Mouse (Mus musculus) myocyte (in vitro differentiated cells): ENCODE results near the gene Scgb1b30. TPM values are rescaled to one million over a fixed set of nuclear protein-coding genes. Genes with fewer than 3 reads are reported as not detected.
"Not testable (repeated sequence)": the region's sequence is repeated elsewhere in the genome, so short reads cannot be mapped to it uniquely, and the experiment has no call there.

Experiments used
- H3K27me3 ChIP-seq: one replicate; pipeline ENCODE4 v1.6.1; 2011; ENCODE audit not compliant: control insufficient read depth, insufficient read depth, insufficient read length
- H3K36me3 ChIP-seq: one replicate; pipeline ENCODE4 v1.6.1; 2011; ENCODE audit not compliant: control insufficient read depth, insufficient read depth
- H3K4me2 ChIP-seq: one replicate; pipeline ENCODE4 v1.6.1; 2011; ENCODE audit warnings: low read depth, control low read depth
- H3K4me3 ChIP-seq: one replicate; pipeline ENCODE4 v1.5.1; 2011; ENCODE audit warnings: mild to moderate bottlenecking, control low read depth, moderate library complexity
- H3K79me2 ChIP-seq: one replicate; pipeline ENCODE4 v1.6.1; 2011; ENCODE audit not compliant: control insufficient read depth, insufficient read depth
- H3ac ChIP-seq: one replicate; pipeline ENCODE4 v1.6.1; 2011; ENCODE audit not compliant: control insufficient read depth, insufficient read length
- CEBPB ChIP-seq: IDR thresholded peaks from 2 replicates; pipeline ENCODE4 v1.6.1; 2011; ENCODE audit warnings: mild to moderate bottlenecking, moderate library complexity; ENCODE audit not compliant: poor library complexity, insufficient read depth, severe bottlenecking
- E2F4 ChIP-seq: IDR thresholded peaks from one replicate; pipeline ENCODE4 v1.6.1; 2011; ENCODE audit warnings: mild to moderate bottlenecking, control low read depth, moderate library complexity; ENCODE audit not compliant: insufficient read depth
- MAX ChIP-seq: IDR thresholded peaks from one replicate; pipeline ENCODE4 v1.6.1; 2011; ENCODE audit warnings: low read depth, mild to moderate bottlenecking, control low read depth
- MYOD1 ChIP-seq, 3 experiments: IDR thresholded peaks; one replicate each; pipeline ENCODE4 v1.6.1; 2011; ENCODE audit warnings: control low read depth in 2 of 3, low read depth in 2 of 3, mild to moderate bottlenecking in 2 of 3, moderate library complexity in 1 of 3; ENCODE audit not compliant: insufficient read length in 2 of 3, control insufficient read depth in 1 of 3
- MYOG ChIP-seq, 3 experiments: IDR thresholded peaks; one replicate each; pipeline ENCODE4 v1.6.1; 2011; ENCODE audit warnings: control low read depth in 2 of 3, low read depth in 2 of 3, mild to moderate bottlenecking in 2 of 3; ENCODE audit not compliant: insufficient read length in 2 of 3, control insufficient read depth in 1 of 3, insufficient read depth in 1 of 3
- POLR2A ChIP-seq: IDR thresholded peaks from one replicate; pipeline ENCODE4 v1.6.1; 2011; ENCODE audit warnings: low read depth, mild to moderate bottlenecking, control low read depth, moderate library complexity; ENCODE audit not compliant: insufficient read length
- POLR2AphosphoS2 ChIP-seq: IDR thresholded peaks from one replicate; pipeline ENCODE4 v1.6.1; 2011; ENCODE audit warnings: low read depth, control low read depth; ENCODE audit not compliant: insufficient read length
- REST ChIP-seq: IDR thresholded peaks from one replicate; pipeline ENCODE4 v1.6.1; 2011; ENCODE audit warnings: mild to moderate bottlenecking, control low read depth, moderate library complexity; ENCODE audit not compliant: insufficient read depth, insufficient read length
- SRF ChIP-seq: IDR thresholded peaks from one replicate; pipeline ENCODE4 v1.6.1; 2011; ENCODE audit warnings: low read depth; ENCODE audit not compliant: control insufficient read depth, insufficient read length
- TCF12 ChIP-seq: IDR thresholded peaks from one replicate; pipeline ENCODE4 v1.6.1; 2011; ENCODE audit warnings: mild to moderate bottlenecking, control low read depth; ENCODE audit not compliant: poor library complexity, insufficient read depth, severe bottlenecking
- TCF3 ChIP-seq: IDR thresholded peaks from one replicate; pipeline ENCODE4 v1.6.1; 2011; ENCODE audit warnings: low read depth, control low read depth; ENCODE audit not compliant: insufficient read length
- USF1 ChIP-seq: IDR thresholded peaks from one replicate; pipeline ENCODE4 v1.6.1; 2011; ENCODE audit warnings: low read depth, mild to moderate bottlenecking, control low read depth, moderate library complexity
- polyA plus RNA-seq: library from polyadenylated mRNA; unstranded; fragments of >200 nt; fragmentation: generic; extraction: Trizol; gene quantifications from one replicate; pipeline ENCODE4 v1.2.1, GENCODE M21; 2012; ENCODE audit warnings: missing spikeins

Scgb1b30 gene
- polyA plus RNA-seq, 1 experiment, result not detected

- H3K27me3 ChIP-seq, result no peaks in the 10 kb centered on the region
- no peak for TF ChIP-seq POLR2AphosphoS2
- TF ChIP-seq MYOD1 (IDR thresholded peaks at IDR 0.05; ENCODE audit: control insufficient read depth in 1 of 3, insufficient read length in 2 of 3, low read depth in 2 of 3), result no peak
- TF ChIP-seq USF1, result no peak
- no peak for TF ChIP-seq MAX
- no peak for TF ChIP-seq SRF
- TF ChIP-seq TCF12, result no peak
- no peak for TF ChIP-seq POLR2A
- TF ChIP-seq REST, result no peak
- TF ChIP-seq MYOG (IDR thresholded peaks at IDR 0.05; ENCODE audit: control insufficient read depth in 1 of 3, insufficient read depth in 1 of 3, insufficient read length in 2 of 3, low read depth in 2 of 3), result no peak
- no peak for TF ChIP-seq CEBPB
- no peak for TF ChIP-seq TCF3
- TF ChIP-seq E2F4, result no peak
- no peak overlapping the region for H3ac ChIP-seq
- H3K4me3 ChIP-seq, result no peak overlapping the region
- H3K4me2 ChIP-seq, result no peak overlapping the region
- peaks cover 8% of the 10 kb centered on the region for H3K36me3 ChIP-seq
- H3K79me2 ChIP-seq, result no peaks in the 10 kb centered on the region
Observed at GRCm38 (mm10) chr7:34116601-34117000, 21.4 kb downstream of the Scgb1b30 start.

DNA sequence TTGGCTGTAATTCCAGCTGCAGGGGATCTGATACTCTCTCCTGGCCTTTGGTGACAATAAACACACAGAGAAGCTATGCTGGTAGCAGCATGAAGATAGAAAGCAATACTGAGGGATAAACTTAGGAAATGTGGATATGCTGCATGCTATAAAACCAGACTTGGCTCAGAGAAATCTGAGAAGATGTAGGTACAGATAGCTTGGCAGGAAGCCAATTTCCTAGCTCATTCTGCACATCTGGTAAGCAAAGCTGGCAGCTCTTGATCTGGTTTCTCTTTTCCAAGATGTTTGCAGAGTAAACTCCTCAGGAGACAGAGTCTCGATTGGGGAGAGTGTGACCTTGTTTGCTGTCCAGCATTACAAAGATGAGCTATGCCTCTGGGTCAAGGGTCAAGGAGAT, 25.4 kb downstream of the Scgb1b30 start:
- H3K27me3 ChIP-seq, H3ac ChIP-seq, H3K36me3 ChIP-seq, H3K4me3 ChIP-seq, H3K4me2 ChIP-seq, H3K79me2 ChIP-seq: not testable (repeated sequence)

- TF ChIP-seq E2F4, result no peak
- no peak for TF ChIP-seq CEBPB
- TF ChIP-seq TCF12, result no peak
- TF ChIP-seq MYOG (IDR thresholded peaks at IDR 0.05; ENCODE audit: control insufficient read depth in 1 of 3, insufficient read depth in 1 of 3, insufficient read length in 2 of 3, low read depth in 2 of 3), result no peak
- no peak for TF ChIP-seq SRF
- TF ChIP-seq MAX, result no peak
- no peak for TF ChIP-seq MYOD1 (IDR thresholded peaks at IDR 0.05; ENCODE audit: control insufficient read depth in 1 of 3, insufficient read length in 2 of 3, low read depth in 2 of 3)
- TF ChIP-seq POLR2A, result no peak
- no peak for TF ChIP-seq REST
- no peak for TF ChIP-seq USF1
- TF ChIP-seq POLR2AphosphoS2, result no peak
- TF ChIP-seq TCF3, result no peak
- Histone ChIP-seq H3K36me3 (no peaks in the 10 kb centered on the region), H3K79me2 (peaks cover 9% of the 10 kb centered on the region), H3K4me3 (no peak overlapping the region), H3ac (no peak overlapping the region), H3K27me3 (no peaks in the 10 kb centered on the region), H3K4me2 (no peak overlapping the region)
Observed at GRCm38 (mm10) chr7:34122987-34123720, 27.9 kb downstream of the Scgb1b30 start.

GRCm38 (mm10) chr7:34125346-34125745, 30.1 kb downstream of the Scgb1b30 start:
- peaks cover 9% of the 10 kb centered on the region for H3K79me2 ChIP-seq
- H3ac ChIP-seq, result no peak overlapping the region
- no peaks in the 10 kb centered on the region for H3K36me3 ChIP-seq
- no peak for TF ChIP-seq MAX
- TF ChIP-seq REST, result no peak
- no peak for TF ChIP-seq MYOD1 (IDR thresholded peaks at IDR 0.05; ENCODE audit: control insufficient read depth in 1 of 3, insufficient read length in 2 of 3, low read depth in 2 of 3)
- no peak for TF ChIP-seq TCF3
- TF ChIP-seq USF1, result no peak
- TF ChIP-seq E2F4, result no peak
- TF ChIP-seq MYOG (IDR thresholded peaks at IDR 0.05; ENCODE audit: control insufficient read depth in 1 of 3, insufficient read depth in 1 of 3, insufficient read length in 2 of 3, low read depth in 2 of 3), result no peak
- TF ChIP-seq TCF12, result no peak
- TF ChIP-seq SRF, result no peak
- no peaks in the 10 kb centered on the region for H3K27me3 ChIP-seq
- no peak overlapping the region for H3K4me3 ChIP-seq
- no peak overlapping the region for H3K4me2 ChIP-seq

GRCm38 (mm10) chr7:34126291-34126690, 31.1 kb downstream of the Scgb1b30 start:
- H3K4me2 ChIP-seq, result no peak overlapping the region
- TF ChIP-seq MYOD1 (IDR thresholded peaks at IDR 0.05; ENCODE audit: control insufficient read depth in 1 of 3, insufficient read length in 2 of 3, low read depth in 2 of 3), result no peak
- no peak overlapping the region for H3ac ChIP-seq
- H3K79me2 ChIP-seq, result peaks cover 13% of the 10 kb centered on the region
- no peaks in the 10 kb centered on the region for H3K27me3 ChIP-seq
- H3K4me3 ChIP-seq, result no peak overlapping the region
- H3K36me3 ChIP-seq, result no peaks in the 10 kb centered on the region
